Mouse (Mus musculus): ENCODE results near the gene Cnn3. TPM values are rescaled to one million over a fixed set of nuclear protein-coding genes. Genes with fewer than 3 reads are reported as not detected.

Gene Cnn3
- total RNA-seq, 2 experiments from 2014 or later, result 41.8 to 48.6 TPM

DNA sequence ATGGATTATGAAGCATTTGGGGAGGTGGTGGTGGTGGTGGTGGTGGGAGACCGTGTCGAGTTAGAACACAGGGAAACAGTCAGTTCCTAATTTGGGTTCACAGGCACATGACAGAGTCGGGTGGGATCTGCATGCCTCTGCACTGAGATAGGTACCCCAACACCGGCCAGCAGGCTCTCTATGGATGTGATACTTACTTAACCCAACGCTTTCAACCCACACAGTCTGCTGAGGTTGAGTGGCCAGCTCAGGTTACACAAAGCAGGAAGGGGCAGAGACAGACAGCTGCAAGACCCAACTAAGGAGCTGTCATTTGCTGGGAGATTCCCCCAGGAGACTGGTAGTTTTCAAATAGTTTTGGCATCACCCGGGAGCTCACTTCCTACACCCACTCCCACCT, 55.3 kb downstream of the Cnn3 start:
- DNase-seq (ENCODE audit: low spot score), result no peak
- intact Hi-C loops (cut with DNase I), result no loop called here

DNA sequence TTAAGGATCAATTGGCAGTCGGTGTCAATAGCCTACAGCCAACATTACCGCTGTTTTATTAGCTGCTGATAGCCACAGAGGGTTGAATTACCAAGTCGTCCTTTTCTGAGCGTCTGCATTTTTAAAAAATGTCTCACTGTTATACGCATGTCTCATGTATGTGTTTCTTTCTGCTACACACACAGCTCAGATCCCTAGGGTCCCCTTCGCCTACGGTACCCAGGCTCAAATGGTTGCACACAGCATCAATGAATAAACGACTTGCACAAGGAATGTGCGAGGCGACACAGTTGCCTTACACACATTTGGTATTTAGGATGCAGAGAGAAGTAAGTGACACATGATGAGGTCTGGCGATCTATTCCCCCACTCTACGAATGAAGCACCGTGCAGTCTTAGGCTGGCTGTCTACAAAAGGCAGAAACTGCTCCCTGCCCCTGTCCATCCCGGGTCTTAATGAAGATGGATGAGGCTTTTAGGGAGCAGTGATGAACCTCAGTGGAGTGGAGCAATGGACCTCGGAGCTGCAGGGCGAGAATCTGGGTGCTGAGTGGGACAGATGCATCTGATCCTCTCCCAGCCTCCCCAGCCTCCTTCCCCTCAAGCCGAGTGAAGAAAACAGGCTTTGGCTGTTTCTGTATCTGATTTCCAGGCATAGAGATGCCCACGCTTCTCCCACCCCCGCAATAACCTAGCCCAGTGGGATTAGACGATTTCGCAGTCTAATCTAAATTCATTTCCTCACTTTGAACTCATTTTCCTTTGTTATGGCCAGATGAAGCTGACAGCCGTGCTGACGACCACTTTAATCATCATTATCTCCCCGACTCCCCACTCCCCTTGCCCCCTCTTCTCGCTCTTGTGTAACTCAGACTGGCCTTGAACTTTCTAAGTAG, 57.2 kb downstream of the Cnn3 start:
- intact Hi-C loops (cut with DNase I), result no loop called here

GRCm38 (mm10) chr3:121485201-121485600, 58.9 kb downstream of the Cnn3 start:
- DNase-seq (ENCODE audit: low spot score), result no peak
- intact Hi-C loops (cut with DNase I), result no loop called here

More for the DNA sequence above, 57.2 kb downstream of the Cnn3 start:
- no peak for DNase-seq (ENCODE audit: low spot score)

- intact Hi-C loops (cut with DNase I), result no loop called here
- DNase-seq (ENCODE audit: low spot score), result no peak
Observed at GRCm38 (mm10) chr3:121489462-121490118, 63.3 kb downstream of the Cnn3 start.

DNA sequence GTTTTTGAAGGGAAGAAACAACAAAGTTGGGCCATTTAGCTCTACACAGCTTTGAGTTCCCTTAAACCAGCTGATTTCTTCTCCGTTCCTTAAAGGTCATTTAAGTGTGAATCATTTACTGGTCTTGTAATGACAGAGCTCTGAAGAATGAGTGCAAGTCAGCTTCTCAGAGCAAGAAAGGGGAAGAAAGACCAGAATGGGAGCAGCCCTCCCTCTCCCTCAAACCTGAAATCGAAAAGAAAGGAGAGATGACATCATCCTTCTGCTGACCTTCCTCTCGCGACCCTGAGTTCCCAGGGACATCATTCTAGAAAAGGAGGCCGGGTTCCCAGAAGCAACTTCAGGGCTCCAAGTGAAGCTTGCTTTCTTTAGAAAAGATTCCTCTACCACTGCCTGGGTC, 64.6 kb downstream of the Cnn3 start:
- no peak for DNase-seq (ENCODE audit: low spot score)
- intact Hi-C loops (cut with DNase I), result no loop called here

- intact Hi-C loops (cut with DNase I), result no loop called here
- DNase-seq (ENCODE audit: low spot score), result no peak
Observed at GRCm38 (mm10) chr3:121492026-121492425, 65.7 kb downstream of the Cnn3 start.

DNA sequence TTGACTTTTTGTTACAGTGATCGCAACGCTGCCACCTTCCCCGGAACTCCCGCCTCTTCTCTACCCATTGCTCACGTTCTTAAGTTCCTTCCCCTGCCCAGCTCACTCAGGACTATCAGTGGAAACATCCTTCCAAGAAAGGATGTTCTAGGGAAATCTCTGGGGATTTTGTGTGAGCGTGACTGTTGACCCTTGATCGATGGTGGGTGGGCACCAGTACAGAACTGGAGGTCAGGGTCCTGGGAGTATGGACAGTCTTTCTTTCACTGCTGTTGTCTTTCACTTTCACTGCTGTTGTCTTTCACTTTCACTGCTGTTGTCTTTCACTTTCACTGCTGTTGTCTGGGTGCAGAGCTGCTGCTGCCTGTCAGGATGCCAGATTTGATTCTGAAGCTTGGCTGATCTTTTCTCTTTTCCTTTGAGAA, 67.7 kb downstream of the Cnn3 start:
- intact Hi-C loops (cut with DNase I), result no loop called here
- no peak for DNase-seq (ENCODE audit: low spot score)

DNA sequence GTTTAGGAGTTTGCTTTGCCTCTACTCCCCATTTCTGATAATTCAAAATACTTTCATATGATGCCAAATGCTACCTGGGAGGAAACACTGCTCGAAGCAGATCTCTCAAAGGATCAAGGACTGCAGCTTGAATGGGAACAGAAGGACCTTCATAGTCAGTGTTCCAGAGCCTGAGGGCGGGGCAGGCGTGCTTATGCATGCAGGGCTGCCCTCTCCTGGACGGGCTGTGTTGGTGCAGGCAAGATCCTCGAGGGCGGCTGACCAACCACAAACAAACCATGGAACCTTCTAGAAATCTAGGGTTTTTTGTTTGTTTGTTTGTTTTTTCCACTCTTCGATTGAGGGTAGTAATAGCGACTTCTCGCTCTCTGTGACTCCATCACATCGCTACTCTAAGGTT, 73.9 kb downstream of the Cnn3 start:
- DNase-seq (ENCODE audit: low spot score), result peak; percentile 52
- intact Hi-C loops (cut with DNase I), result loop anchor here (1.0 to 2.0 kb wide), 2 partner anchors 193 to 329 kb away; partner anchors contain the start of gene Rwdd3

- intact Hi-C loops (cut with DNase I), result loop anchor here (1.0 to 2.0 kb wide), 2 partner anchors 193 to 330 kb away; partner anchors contain the start of gene Rwdd3
- DNase-seq (ENCODE audit: low spot score), result no peak
Observed at GRCm38 (mm10) chr3:121500734-121501133, 74.4 kb downstream of the Cnn3 start.

- intact Hi-C loops (cut with DNase I), result no loop called here
- DNase-seq (ENCODE audit: low spot score), result no peak
Observed at GRCm38 (mm10) chr3:121504927-121505487, 78.7 kb downstream of the Cnn3 start.

DNA sequence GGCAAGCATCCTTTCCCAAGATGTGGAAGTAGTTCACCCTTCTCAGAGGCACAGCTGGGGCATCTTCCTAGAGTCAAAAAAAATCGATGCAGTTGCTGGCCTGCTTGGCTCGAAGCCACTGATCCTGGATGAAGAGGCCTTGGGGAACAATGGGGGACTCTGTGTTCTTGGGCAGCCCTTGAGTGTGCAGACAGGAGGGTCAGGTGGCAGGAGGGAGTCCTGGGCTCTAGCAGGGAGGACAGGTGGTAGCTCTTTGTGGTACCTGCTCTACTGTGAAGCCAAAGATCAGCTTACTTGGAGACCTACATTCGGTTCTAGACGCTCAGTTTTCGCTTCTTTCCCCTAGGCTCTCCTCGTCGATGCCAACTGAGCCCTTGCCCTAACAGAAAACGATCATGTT, 79.9 kb downstream of the Cnn3 start:
- intact Hi-C loops (cut with DNase I), result no loop called here
- no peak for DNase-seq (ENCODE audit: low spot score)

GRCm38 (mm10) chr3:121506756-121507155, 80.5 kb downstream of the Cnn3 start:
- intact Hi-C loops (cut with DNase I), result no loop called here
- DNase-seq (ENCODE audit: low spot score), result no peak

DNA sequence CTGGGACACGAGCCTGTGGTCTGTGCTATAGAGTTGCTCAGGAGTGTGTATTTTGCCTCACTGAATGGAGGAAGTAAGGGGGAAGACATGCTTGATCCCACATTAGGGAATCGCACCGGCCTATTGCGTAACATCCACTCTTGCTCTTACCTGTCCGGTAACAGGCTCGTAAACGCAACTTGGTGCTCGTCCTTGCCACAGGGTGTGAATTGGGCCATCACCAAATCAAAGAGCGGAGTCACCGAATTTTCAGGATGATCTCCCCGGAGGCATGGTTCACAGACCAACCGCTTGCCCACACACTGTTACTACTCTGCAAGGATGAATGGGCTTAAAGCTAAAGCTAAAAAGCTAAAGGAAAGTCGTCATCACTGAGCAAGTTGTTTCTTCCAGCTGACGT, 81.4 kb downstream of the Cnn3 start:
- intact Hi-C loops (cut with DNase I), result no loop called here
- no peak for DNase-seq (ENCODE audit: low spot score)

Other genes with a start within 250 kb of the Cnn3 start
- gene Tmem56, start 143.4 kb upstream of the Cnn3 start, total RNA-seq (2021), result 1 to 10 TPM in 1 of 2 experiments, under 1 TPM in 1; 0.57 to 1.4 TPM
- 10 to 100 TPM in 1 of 2 experiments, 1 to 10 TPM in 1; 9.9 to 15.9 TPM for gene Alg14, start 134.7 kb upstream of the Cnn3 start, total RNA-seq (2021)
- not detected for gene Slc44a3, start 105.9 kb downstream of the Cnn3 start, total RNA-seq (2021)
- not detected for gene 4930432M17Rik, start 244.3 kb downstream of the Cnn3 start, total RNA-seq (2021)

All from heart, postnatal 25 days (tissue).